Mouse (Mus musculus) heart, postnatal 0 days (tissue): Measurements from ENCODE around the gene Gpr137. TPM values are rescaled to one million over a fixed set of nuclear protein-coding genes. Genes with fewer than 3 reads are reported as not detected.
A peak's percentile ranks its signal among the peaks of the same experiment; 100 is the strongest.

Experiments
- ATAC-seq: fragments of 200-750 bp; cut with Nextera tagmentation; 2 replicates; pipeline ENCODE4 v1.8.0; 2017; ENCODE audit warnings: low read depth, moderate number of reproducible peaks, moderate library complexity; ENCODE audit not compliant: insufficient read depth
- DNase-seq: peaks from one replicate; pipeline ENCODE4 v3.0.0-alpha.2; 2016; ENCODE audit warnings: low spot score
- H3K27ac ChIP-seq: fragments of 300-500 bp; sonication (generic); 2 replicates; pipeline ENCODE4 v1.5.1; 2014; ENCODE audit warnings: low read depth, mild to moderate bottlenecking
- H3K27me3 ChIP-seq: fragments of 300-500 bp; sonication (generic); 2 replicates; pipeline ENCODE4 v1.6.1; 2014; ENCODE audit warnings: low read length, mixed read lengths; ENCODE audit not compliant: control insufficient read depth, insufficient read depth
- H3K36me3 ChIP-seq: fragments of 300-500 bp; sonication (generic); replicated peaks from 2 replicates; pipeline ENCODE4 v1.6.1; 2014; ENCODE audit warnings: low read length, mixed read lengths; ENCODE audit not compliant: control insufficient read depth, insufficient read depth
- H3K4me1 ChIP-seq: fragments of 300-500 bp; sonication (generic); 2 replicates; pipeline ENCODE4 v1.6.1; 2014; ENCODE audit warnings: antibody characterized with exemption; ENCODE audit not compliant: control insufficient read depth, insufficient read depth
- H3K4me2 ChIP-seq: fragments of 300-500 bp; sonication (generic); 2 replicates; pipeline ENCODE4 v1.6.1; 2014; ENCODE audit warnings: low read depth, mild to moderate bottlenecking, low read length, moderate library complexity
- H3K4me3 ChIP-seq: fragments of 300-500 bp; sonication (generic); 2 replicates; pipeline ENCODE4 v1.5.1; 2014; ENCODE audit warnings: low read depth, low read length
- H3K9ac ChIP-seq: fragments of 300-500 bp; sonication (generic); replicated peaks from 2 replicates; pipeline ENCODE4 v1.6.1; 2014; ENCODE audit warnings: low read depth, low read length, mixed read lengths
- H3K9me3 ChIP-seq: fragments of 300-500 bp; sonication (generic); replicated peaks from 2 replicates; pipeline ENCODE4 v1.6.1; 2016; ENCODE audit warnings: low read length; ENCODE audit not compliant: control insufficient read depth
- CTCF ChIP-seq: IDR thresholded peaks from 2 replicates; pipeline ENCODE4 v1.5.1; 2016; ENCODE audit warnings: antibody characterized with exemption, control low read depth, low read depth
- EP300 ChIP-seq: IDR thresholded peaks from 2 replicates; pipeline ENCODE4 v1.6.1; 2016; ENCODE audit warnings: antibody characterized with exemption, low read depth
- WGBS: fragments of 180-500 bp; shearing (Covaris S2); extraction: QIAGEN DNeasy Blood & Tissue Kit; methylation state at CpG from one replicate; pipeline ENCODE4 v1.1.7; 2014; 5-methylcytosine and 5-hydroxymethylcytosine counted together
- polyA plus RNA-seq: library from polyadenylated mRNA; unstranded; fragments of >200 nt; fragmentation: Nextera tagmentation; extraction: Ambion mirVana; gene quantifications from 2 replicates; pipeline ENCODE4 v1.2.1, GENCODE M21; 2015
- total RNA-seq: library from RNA; depleted of rRNA; stranded (reverse); fragments of >200 nt; gene quantifications from 2 replicates; pipeline ENCODE4 v1.2.3, GENCODE M21; 2014; ENCODE audit warnings: low replicate concordance

Gene Gpr137
- total and polyA plus RNA-seq, 2 experiments from 2014 or later: 16.8 to 46.1 TPM

DNA sequence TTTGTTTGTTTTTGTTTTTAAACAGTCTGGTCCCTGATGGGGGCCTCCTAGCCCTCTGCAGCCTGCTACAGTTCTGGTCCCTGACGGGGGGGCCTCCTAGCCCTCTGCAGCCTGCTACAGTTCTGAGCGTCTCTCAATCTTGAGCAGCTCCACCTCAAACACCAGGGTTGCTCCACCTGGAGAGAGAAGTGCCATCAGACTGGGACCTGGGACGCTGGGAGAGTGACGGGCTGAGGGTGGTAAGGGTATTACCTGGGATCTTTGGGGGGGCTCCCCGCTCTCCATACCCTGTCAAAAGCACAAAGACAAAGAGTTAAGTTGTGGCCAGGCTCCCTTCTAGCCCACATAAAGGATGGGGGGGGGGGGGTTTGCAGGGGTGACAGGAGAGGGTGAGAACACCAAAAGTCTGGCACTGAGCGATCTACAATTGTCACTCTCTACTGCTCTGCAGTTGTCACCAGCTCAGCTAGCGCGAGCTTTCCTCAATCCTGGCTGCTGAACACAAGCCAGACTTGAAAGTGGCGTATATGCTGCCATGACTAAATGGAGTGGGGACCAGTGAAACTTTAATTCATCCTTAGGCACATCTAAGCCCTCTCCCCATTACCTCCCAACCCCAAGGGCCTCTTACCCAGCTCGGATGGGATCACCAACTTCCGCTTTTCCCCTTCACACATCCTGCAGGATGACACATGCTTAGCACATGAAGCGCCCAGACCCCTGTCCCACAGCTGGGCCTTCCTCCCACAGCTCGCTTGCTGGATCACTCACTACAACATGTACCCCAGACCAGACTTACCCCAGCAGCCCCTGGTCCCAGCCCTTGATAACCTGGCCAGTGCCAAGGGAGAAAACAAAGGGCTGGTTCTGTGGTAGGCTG lies 35.7 kb upstream of the Gpr137 start:
- ATAC-seq (no peak), DNase-seq (no peak)
- Histone ChIP-seq H3K4me2 (peak overlapping the region; percentile 83; the same call in 1 of the 2 replicates), H3K36me3 (peaks cover 23% of the 10 kb centered on the region), H3K27ac (peak overlapping the region; percentile 28; the same call in 1 of the 2 replicates), H3K9ac (0 out of 2 replicates have a peak overlapping the region, but pooled peaks have one; percentile 61), H3K4me1 (peaks cover 31% of the 10 kb centered on the region), H3K4me3 (no peak overlapping the region), H3K9me3 (no peaks in the 10 kb centered on the region), H3K27me3 (no peaks in the 10 kb centered on the region)
- WGBS: 67% methylated on average over 13 of the region's 13 CpGs
- TF ChIP-seq EP300: no peak
- no peak for TF ChIP-seq CTCF

DNA sequence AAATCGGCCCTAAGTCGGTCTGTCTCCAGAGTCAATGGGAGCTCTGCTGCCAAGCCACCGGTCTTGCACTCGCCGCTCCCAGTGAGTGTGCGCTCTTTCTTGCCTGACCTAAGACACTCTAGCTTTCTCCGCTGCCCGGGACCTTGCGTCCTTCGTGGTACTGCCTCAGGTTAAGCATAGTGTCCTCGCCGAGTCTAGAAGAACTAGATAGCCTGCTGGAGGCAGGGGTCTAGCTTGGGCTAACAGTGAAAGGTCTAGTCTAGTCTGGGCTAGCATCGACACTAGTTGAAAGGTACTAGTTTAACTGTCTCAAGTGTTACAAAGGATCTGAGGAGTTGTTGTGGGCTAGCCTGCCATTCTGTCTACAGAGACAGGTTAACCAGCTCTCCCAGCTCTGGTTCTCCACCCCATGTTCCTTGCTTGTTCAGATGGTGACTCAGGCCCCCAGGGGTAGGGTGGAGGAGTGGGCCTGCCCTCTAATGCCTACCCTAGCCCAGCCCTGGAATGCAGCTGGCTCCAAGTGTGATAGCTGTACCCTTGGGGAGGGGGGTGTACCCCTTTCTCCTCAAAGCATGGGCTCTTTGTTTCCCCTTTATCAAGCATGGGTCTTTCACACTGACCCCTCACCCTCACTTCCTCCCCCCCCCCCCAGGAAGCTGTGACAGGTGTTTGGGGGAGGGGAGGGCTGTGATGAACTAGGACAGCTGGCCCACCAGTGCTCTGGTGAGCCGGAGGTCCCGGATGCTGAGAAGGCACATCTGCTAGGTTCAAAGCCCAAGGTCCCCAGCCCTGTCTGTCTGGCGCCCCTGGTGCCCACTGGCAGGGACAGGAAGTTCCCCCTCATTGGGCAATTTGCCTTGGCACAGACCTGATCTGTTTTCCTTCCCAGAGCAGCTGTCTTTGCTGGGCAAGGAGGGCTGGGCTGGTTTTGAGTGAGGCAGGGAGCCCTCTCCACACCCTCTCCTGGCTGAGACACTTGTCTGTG lies 33.5 kb upstream of the Gpr137 start, which contains the start of gene Plcb3:
TSS of gene Plcb3 (minus strand) at position 934 of the 985 bp plus-strand sequence.
- ATAC-seq (no peak), DNase-seq (peak; percentile 76)
- Histone ChIP-seq H3K27me3 (no peaks in the 10 kb centered on the region), H3K9ac (peak within 1 kb of the TSS; percentile 81), H3K4me2 (peak within 1 kb of the TSS; percentile 98), H3K36me3 (peaks cover 15% of the 10 kb centered on the region), H3K27ac (peak within 1 kb of the TSS; percentile 86), H3K4me1 (peaks cover 23% of the 10 kb centered on the region), H3K9me3 (no peaks in the 10 kb centered on the region), H3K4me3 (peak within 1 kb of the TSS; percentile 77)
- TF ChIP-seq EP300 (no peak), CTCF (peak; percentile 38)
- 0% methylated on average over 16 of the region's 16 CpGs for WGBS

DNA sequence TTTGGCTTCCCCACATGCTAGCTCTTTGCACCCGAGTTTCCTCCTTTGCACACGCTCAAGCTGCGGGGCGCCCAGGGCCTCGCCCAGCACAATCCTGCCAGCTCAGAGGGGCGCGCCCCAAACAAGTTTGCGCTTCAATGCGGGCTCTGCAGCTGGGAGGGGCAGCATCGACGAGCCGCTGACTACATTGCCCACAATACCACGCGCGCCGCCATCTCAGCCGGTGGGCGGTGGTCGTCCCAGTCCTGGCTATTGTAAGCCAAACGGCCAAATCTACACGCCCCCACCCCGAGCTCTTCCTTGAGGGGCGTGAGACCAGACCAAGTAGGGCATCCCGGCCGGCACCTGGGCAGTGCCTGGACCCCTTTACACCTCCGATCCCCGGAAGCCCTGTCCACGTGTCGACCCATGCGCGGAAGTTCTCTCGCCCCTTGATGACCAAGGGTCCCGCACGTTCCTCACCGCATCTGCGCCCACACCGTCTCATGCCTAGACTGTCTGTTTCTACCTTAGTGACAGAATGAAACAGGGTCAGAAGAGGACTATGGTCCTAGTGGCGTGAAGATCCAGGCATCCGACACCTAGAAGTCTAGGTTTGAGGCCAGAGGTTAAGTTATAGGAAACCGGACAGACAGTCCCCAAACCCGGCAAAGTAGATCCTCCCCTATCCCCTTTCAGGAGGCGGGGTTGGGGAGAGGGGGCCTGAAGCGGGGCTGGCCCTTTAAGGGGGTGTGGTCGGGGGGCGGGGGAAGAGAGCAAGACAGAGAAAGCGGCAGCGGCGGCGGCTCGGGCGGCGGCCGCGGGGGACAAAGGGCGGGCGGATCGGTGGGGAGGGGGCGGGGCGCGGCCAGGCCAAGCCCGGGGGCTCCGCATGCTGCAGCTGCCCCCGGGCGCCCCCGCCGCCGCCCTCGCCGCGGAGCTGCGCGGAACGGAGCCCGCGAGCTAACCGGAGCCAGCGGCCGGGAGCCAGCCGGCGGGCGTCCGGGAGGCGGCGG lies 32.2 kb upstream of the Gpr137 start, which contains the start of gene Ppp1r14b:
TSS of gene Ppp1r14b (plus strand) at position 758 of the 995 bp plus-strand sequence.
- WGBS: under 1% methylated on average over 72 of the region's 84 CpGs
- TF ChIP-seq CTCF (no peak), EP300 (no peak)
- ATAC-seq: peak; percentile 59

DNA sequence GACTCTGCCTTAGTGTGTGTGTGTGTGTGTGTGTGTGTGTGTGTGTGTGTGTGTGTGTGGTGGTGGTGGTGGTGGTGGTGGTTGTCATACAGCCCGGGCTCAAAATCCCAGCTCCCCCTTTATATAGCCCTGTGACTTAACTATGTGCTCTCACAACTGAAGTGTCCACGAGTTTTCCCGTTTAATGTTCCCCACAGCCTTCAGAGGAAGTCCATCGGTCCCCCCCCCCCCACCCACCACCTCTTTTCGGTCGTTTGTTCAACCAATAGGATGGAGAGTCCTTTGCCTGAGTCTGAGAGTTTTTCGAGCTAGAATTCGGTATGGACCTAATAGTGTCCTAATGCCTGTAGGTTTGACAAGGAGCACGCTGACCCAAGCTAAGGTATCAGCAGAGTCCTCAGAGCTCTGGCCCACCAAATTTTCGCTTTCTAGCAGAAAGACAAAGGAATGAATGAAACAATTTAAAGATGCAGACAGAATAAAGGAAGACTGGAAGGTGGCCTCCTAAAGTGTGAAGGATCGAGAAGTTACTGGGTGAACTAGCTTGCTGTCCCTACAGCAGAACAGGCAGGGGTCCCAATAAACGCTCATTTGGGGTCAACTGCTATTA lies 31.4 kb upstream of the Gpr137 start:
- no peaks in the 10 kb centered on the region for H3K27me3 ChIP-seq
- ATAC-seq (no peak), DNase-seq (no peak)
- H3K9me3 ChIP-seq: no peaks in the 10 kb centered on the region
- peaks cover 14% of the 10 kb centered on the region for H3K36me3 ChIP-seq
- H3K9ac ChIP-seq: peak overlapping the region; percentile 81; the same call in 1 of the 2 replicates
- H3K4me3 ChIP-seq: peak overlapping the region; percentile 77
- TF ChIP-seq CTCF (no peak), EP300 (no peak)
- peaks cover 23% of the 10 kb centered on the region for H3K4me1 ChIP-seq
- peak overlapping the region; percentile 98 for H3K4me2 ChIP-seq
- WGBS: 39% methylated on average over 12 of the region's 12 CpGs
- H3K27ac ChIP-seq: no peak overlapping the region

More for the DNA sequence above, 32.2 kb upstream of the Gpr137 start, which contains the start of gene Ppp1r14b:
- DNase-seq: peak; percentile 89
- Histone ChIP-seq H3K27me3 (no peaks in the 10 kb centered on the region), H3K9ac (peak within 1 kb of the TSS; percentile 81), H3K4me1 (peaks cover 30% of the 10 kb centered on the region), H3K27ac (peak within 1 kb of the TSS; percentile 86), H3K36me3 (peaks cover 15% of the 10 kb centered on the region), H3K9me3 (no peaks in the 10 kb centered on the region), H3K4me3 (peak within 1 kb of the TSS; percentile 77), H3K4me2 (peak within 1 kb of the TSS; percentile 98)
